Mouse (Mus musculus): ENCODE results near the gene Fgf13. TPM values are rescaled to one million over a fixed set of nuclear protein-coding genes. Genes with fewer than 3 reads are reported as not detected.
A peak's percentile ranks its signal among the peaks of the same experiment; 100 is the strongest.

The Fgf13 gene
- polyA plus RNA-seq, 1 experiment from 2014 or later, result 88.1 TPM

GRCm38 (mm10) chrX:59172200-59172599 is 395.7 kb downstream of the Fgf13 start:
- H3K9ac ChIP-seq (ENCODE audit: low read length), result no peak overlapping the region
- no peaks in the 10 kb centered on the region for H3K36me3 ChIP-seq (ENCODE audit: control insufficient read depth, insufficient read depth)
- no peak overlapping the region for H3K4me3 ChIP-seq (ENCODE audit: low read length)
- no peaks in the 10 kb centered on the region for H3K4me1 ChIP-seq (ENCODE audit: control insufficient read depth, insufficient read depth, low read length)
- H3K27me3 ChIP-seq (ENCODE audit: control insufficient read depth, insufficient read depth, low read length), result no peaks in the 10 kb centered on the region
- no peak for ATAC-seq (replicated peaks; ENCODE audit: extremely low read depth, insufficient read depth, low FRiP score)
- H3K9me3 ChIP-seq (replicated peaks; ENCODE audit: control insufficient read depth, low read length), result no peaks in the 10 kb centered on the region
- no peak overlapping the region for H3K27ac ChIP-seq (ENCODE audit: low read length)
- WGBS, result 0% methylated on average over 1 of the region's 1 CpGs
- H3K4me2 ChIP-seq (ENCODE audit: low read depth, low read length), result no peak overlapping the region

GRCm38 (mm10) chrX:59166763-59167162 is 401.1 kb downstream of the Fgf13 start:
- no peak for ATAC-seq (replicated peaks; ENCODE audit: extremely low read depth, insufficient read depth, low FRiP score)

DNA sequence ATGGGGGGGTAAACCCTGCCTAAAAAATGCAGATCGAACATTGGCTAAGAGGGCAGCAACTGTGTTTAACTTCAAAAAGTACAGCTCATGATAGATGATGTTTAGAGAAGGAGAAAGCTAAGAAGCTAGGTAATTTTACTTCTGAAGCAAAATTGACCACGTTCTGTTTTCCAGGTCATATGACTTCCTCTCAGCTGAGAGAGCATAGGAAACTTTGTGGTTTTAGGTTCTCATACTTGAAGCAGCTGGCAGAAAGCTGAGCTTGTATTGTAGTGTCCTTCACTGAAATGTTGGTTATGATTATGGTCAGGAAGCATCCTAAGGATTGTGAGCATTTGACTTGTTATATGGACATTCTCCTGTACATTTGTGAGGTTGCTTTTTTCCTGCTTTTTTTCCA is 425.9 kb downstream of the Fgf13 start:
- no peaks in the 10 kb centered on the region for H3K27me3 ChIP-seq (ENCODE audit: control insufficient read depth, insufficient read depth, low read length)
- ATAC-seq (replicated peaks; ENCODE audit: extremely low read depth, insufficient read depth, low FRiP score), result no peak
- H3K4me3 ChIP-seq (ENCODE audit: low read length), result no peak overlapping the region
- no peak overlapping the region for H3K27ac ChIP-seq (ENCODE audit: low read length)
- no peak overlapping the region for H3K4me2 ChIP-seq (ENCODE audit: low read depth, low read length)
- H3K4me1 ChIP-seq (ENCODE audit: control insufficient read depth, insufficient read depth, low read length), result peaks cover 2% of the 10 kb centered on the region; the same call in 1 of the 2 replicates
- 69% methylated on average over 2 of the region's 2 CpGs for WGBS
- no peaks in the 10 kb centered on the region for H3K9me3 ChIP-seq (replicated peaks; ENCODE audit: control insufficient read depth, low read length)
- H3K9ac ChIP-seq (ENCODE audit: low read length), result no peak overlapping the region
- H3K36me3 ChIP-seq (ENCODE audit: control insufficient read depth, insufficient read depth), result no peaks in the 10 kb centered on the region

More at GRCm38 (mm10) chrX:59166763-59167162, 401.1 kb downstream of the Fgf13 start:
- Histone ChIP-seq H3K27ac (ENCODE audit: low read length) (no peak overlapping the region), H3K27me3 (ENCODE audit: control insufficient read depth, insufficient read depth, low read length) (no peaks in the 10 kb centered on the region), H3K4me2 (ENCODE audit: low read depth, low read length) (no peak overlapping the region), H3K36me3 (ENCODE audit: control insufficient read depth, insufficient read depth) (no peaks in the 10 kb centered on the region), H3K9me3 (replicated peaks; ENCODE audit: control insufficient read depth, low read length) (no peaks in the 10 kb centered on the region), H3K4me3 (ENCODE audit: low read length) (no peak overlapping the region), H3K4me1 (ENCODE audit: control insufficient read depth, insufficient read depth, low read length) (no peaks in the 10 kb centered on the region), H3K9ac (ENCODE audit: low read length) (no peak overlapping the region)
- 81% methylated on average over 2 of the region's 2 CpGs for WGBS

GRCm38 (mm10) chrX:59134928-59135361 is 432.9 kb downstream of the Fgf13 start:
- peak overlapping the region; percentile 77 for H3K9ac ChIP-seq (ENCODE audit: low read length)
- no peaks in the 10 kb centered on the region; the same call in 1 of the 2 replicates for H3K27me3 ChIP-seq (ENCODE audit: control insufficient read depth, insufficient read depth, low read length)
- peak overlapping the region; percentile 68 for H3K4me2 ChIP-seq (ENCODE audit: low read depth, low read length)
- peak overlapping the region; percentile 67 for H3K4me3 ChIP-seq (ENCODE audit: low read length)
- H3K36me3 ChIP-seq (ENCODE audit: control insufficient read depth, insufficient read depth), result no peaks in the 10 kb centered on the region
- H3K27ac ChIP-seq (ENCODE audit: low read length), result peak overlapping the region; percentile 67
- 11% methylated on average over 8 of the region's 8 CpGs for WGBS
- H3K9me3 ChIP-seq (replicated peaks; ENCODE audit: control insufficient read depth, low read length), result no peaks in the 10 kb centered on the region
- H3K4me1 ChIP-seq (ENCODE audit: control insufficient read depth, insufficient read depth, low read length), result no peaks in the 10 kb centered on the region
- peak; percentile 71 for ATAC-seq (replicated peaks; ENCODE audit: extremely low read depth, insufficient read depth, low FRiP score)

DNA sequence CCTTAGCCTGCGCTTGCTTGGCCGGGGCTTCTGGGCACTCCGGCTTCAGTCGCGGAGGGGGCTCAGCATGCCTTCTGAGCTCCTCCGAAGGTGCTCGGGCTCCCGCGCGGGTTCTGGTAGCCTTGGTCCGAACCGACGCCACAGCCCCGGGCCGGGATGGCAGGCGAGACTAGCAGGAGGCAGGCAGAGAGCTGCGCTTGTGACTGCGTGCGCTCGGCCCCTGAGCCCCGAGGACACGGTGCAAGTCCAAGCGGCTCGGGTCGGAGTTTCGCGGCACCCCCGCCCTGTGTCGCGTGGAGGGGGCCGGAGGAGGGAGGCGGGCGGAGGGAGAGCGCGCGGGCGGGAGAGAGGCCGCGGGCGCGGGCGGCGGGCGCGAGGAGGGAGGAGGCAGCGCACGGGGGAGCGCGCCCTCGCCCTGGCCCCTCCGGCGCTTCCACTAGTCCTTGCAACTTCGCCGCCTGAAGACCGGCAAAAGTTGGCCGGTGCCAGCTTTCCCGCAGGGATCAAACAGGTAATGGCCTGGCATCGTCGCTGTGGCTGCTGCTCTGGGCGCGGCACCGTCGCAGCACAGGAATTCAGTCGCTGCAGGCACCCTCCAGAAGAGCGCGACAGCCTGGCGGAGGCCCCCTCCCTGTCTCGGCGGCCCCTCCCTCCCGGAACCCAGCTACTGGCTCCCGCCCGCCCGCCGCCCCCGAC is 433.6 kb downstream of the Fgf13 start:
- Histone ChIP-seq H3K4me1 (ENCODE audit: control insufficient read depth, insufficient read depth, low read length) (no peaks in the 10 kb centered on the region), H3K4me2 (ENCODE audit: low read depth, low read length) (peak overlapping the region; percentile 68), H3K4me3 (ENCODE audit: low read length) (peak overlapping the region; percentile 67), H3K27ac (ENCODE audit: low read length) (peak overlapping the region; percentile 67), H3K9ac (ENCODE audit: low read length) (peak overlapping the region; percentile 77), H3K27me3 (ENCODE audit: control insufficient read depth, insufficient read depth, low read length) (no peaks in the 10 kb centered on the region; the same call in 1 of the 2 replicates), H3K36me3 (ENCODE audit: control insufficient read depth, insufficient read depth) (no peaks in the 10 kb centered on the region), H3K9me3 (replicated peaks; ENCODE audit: control insufficient read depth, low read length) (no peaks in the 10 kb centered on the region)
- 13% methylated on average over 48 of the region's 75 CpGs for WGBS
- ATAC-seq (replicated peaks; ENCODE audit: extremely low read depth, insufficient read depth, low FRiP score), result peak; percentile 82

GRCm38 (mm10) chrX:59133834-59134165 is 434.1 kb downstream of the Fgf13 start:
- H3K9ac ChIP-seq (ENCODE audit: low read length), result peak overlapping the region; percentile 77
- H3K4me1 ChIP-seq (ENCODE audit: control insufficient read depth, insufficient read depth, low read length), result no peaks in the 10 kb centered on the region
- peak overlapping the region; percentile 67 for H3K4me3 ChIP-seq (ENCODE audit: low read length)
- H3K36me3 ChIP-seq (ENCODE audit: control insufficient read depth, insufficient read depth), result no peaks in the 10 kb centered on the region
- 16% methylated on average over 23 of the region's 24 CpGs for WGBS
- peak overlapping the region; percentile 68 for H3K4me2 ChIP-seq (ENCODE audit: low read depth, low read length)
- no peaks in the 10 kb centered on the region; the same call in 1 of the 2 replicates for H3K27me3 ChIP-seq (ENCODE audit: control insufficient read depth, insufficient read depth, low read length)
- H3K9me3 ChIP-seq (replicated peaks; ENCODE audit: control insufficient read depth, low read length), result no peaks in the 10 kb centered on the region
- H3K27ac ChIP-seq (ENCODE audit: low read length), result peak overlapping the region; percentile 67
- no peak for ATAC-seq (replicated peaks; ENCODE audit: extremely low read depth, insufficient read depth, low FRiP score)

DNA sequence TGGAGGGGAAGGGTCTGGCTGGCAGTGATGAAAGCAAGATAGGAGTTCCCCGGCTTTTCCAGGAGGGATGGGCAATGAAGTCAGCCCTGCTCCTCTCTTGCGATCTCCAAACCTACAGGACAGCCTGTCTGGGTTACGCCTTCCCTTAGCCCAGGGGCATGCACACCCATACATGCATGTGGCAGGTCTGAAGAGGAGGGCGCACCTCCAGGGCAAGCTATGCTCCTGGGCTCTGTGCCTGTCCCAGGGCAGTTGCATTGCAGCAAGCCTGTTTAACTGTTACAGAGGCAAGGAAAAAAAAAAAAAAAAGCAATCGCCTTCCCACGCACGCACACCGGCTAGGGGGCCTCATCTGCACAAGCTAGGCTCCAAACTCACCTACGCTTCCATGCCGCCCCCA is 434.5 kb downstream of the Fgf13 start:
- Histone ChIP-seq H3K9ac (ENCODE audit: low read length) (peak overlapping the region; percentile 77), H3K27me3 (ENCODE audit: control insufficient read depth, insufficient read depth, low read length) (no peaks in the 10 kb centered on the region; the same call in 1 of the 2 replicates), H3K9me3 (replicated peaks; ENCODE audit: control insufficient read depth, low read length) (no peaks in the 10 kb centered on the region), H3K4me3 (ENCODE audit: low read length) (peak overlapping the region; percentile 67), H3K36me3 (ENCODE audit: control insufficient read depth, insufficient read depth) (no peaks in the 10 kb centered on the region), H3K4me1 (ENCODE audit: control insufficient read depth, insufficient read depth, low read length) (no peaks in the 10 kb centered on the region), H3K4me2 (ENCODE audit: low read depth, low read length) (peak overlapping the region; percentile 68), H3K27ac (ENCODE audit: low read length) (peak overlapping the region; percentile 67)
- ATAC-seq (replicated peaks; ENCODE audit: extremely low read depth, insufficient read depth, low FRiP score), result no peak
- WGBS, result 17% methylated on average over 10 of the region's 10 CpGs

- 66% methylated on average over 4 of the region's 4 CpGs for WGBS
Observed at GRCm38 (mm10) chrX:59126637-59127036, 441.2 kb downstream of the Fgf13 start.

DNA sequence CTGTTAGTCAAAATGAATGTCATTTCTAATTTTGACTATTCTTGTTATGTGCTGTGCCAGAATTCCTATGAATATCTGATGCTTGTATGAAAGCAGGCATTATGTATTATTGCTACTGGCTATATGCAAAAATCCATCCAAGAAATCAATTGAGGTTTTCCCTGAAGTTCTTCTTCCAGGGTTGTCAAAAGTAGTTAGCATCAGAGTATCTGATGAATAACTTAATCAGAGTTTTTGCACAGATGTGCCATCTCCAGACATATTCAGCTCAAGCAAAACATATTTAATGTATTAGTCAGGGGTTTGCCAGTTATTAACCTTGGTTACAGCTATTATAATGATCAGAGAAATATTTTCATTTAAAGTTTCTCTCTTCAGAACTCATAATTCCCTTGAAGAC is 454.7 kb downstream of the Fgf13 start:
- no peaks in the 10 kb centered on the region for H3K27me3 ChIP-seq (ENCODE audit: control insufficient read depth, insufficient read depth, low read length)
- H3K36me3 ChIP-seq (ENCODE audit: control insufficient read depth, insufficient read depth), result no peaks in the 10 kb centered on the region
- H3K9me3 ChIP-seq (replicated peaks; ENCODE audit: control insufficient read depth, low read length), result no peaks in the 10 kb centered on the region
- H3K27ac ChIP-seq (ENCODE audit: low read length), result no peak overlapping the region
- H3K4me3 ChIP-seq (ENCODE audit: low read length), result no peak overlapping the region
- H3K4me2 ChIP-seq (ENCODE audit: low read depth, low read length), result no peak overlapping the region
- H3K4me1 ChIP-seq (ENCODE audit: control insufficient read depth, insufficient read depth, low read length), result no peaks in the 10 kb centered on the region
- no peak for ATAC-seq (replicated peaks; ENCODE audit: extremely low read depth, insufficient read depth, low FRiP score)
- no peak overlapping the region for H3K9ac ChIP-seq (ENCODE audit: low read length)

More at GRCm38 (mm10) chrX:59126637-59127036, 441.2 kb downstream of the Fgf13 start:
- H3K27ac ChIP-seq (ENCODE audit: low read length), result no peak overlapping the region
- H3K4me3 ChIP-seq (ENCODE audit: low read length), result no peak overlapping the region
- H3K4me1 ChIP-seq (ENCODE audit: control insufficient read depth, insufficient read depth, low read length), result no peaks in the 10 kb centered on the region
- H3K4me2 ChIP-seq (ENCODE audit: low read depth, low read length), result no peak overlapping the region
- no peaks in the 10 kb centered on the region for H3K27me3 ChIP-seq (ENCODE audit: control insufficient read depth, insufficient read depth, low read length)
- no peaks in the 10 kb centered on the region; the same call in 1 of the 2 replicates for H3K36me3 ChIP-seq (ENCODE audit: control insufficient read depth, insufficient read depth)
- no peaks in the 10 kb centered on the region for H3K9me3 ChIP-seq (replicated peaks; ENCODE audit: control insufficient read depth, low read length)
- ATAC-seq (replicated peaks; ENCODE audit: extremely low read depth, insufficient read depth, low FRiP score), result no peak
- H3K9ac ChIP-seq (ENCODE audit: low read length), result no peak overlapping the region
